Mouse (Mus musculus) hindbrain, embryonic 11.5 days (tissue): ENCODE measurements at regions not wholly inside any gene's neighbourhood (a gene's known extent, or its start where the extent isn't known, plus 50 kb on each side); places are given as distances from the start of the nearest gene placed in this dataset.

ENCODE experiments used
- ATAC-seq: fragments of 200-750 bp; cut with Nextera tagmentation; 2 replicates; pipeline ENCODE4 v1.8.0; 2017; ENCODE audit warnings: mild to moderate bottlenecking, moderate TSS enrichment, moderate library complexity; ENCODE audit not compliant: low FRiP score
- DNase-seq: peaks from one replicate; pipeline ENCODE4 v3.0.0-alpha.2; 2015; ENCODE audit warnings: low spot score
- H3K27ac ChIP-seq: fragments of 300-500 bp; sonication (generic); 2 replicates; pipeline ENCODE4 v1.5.1; 2014; ENCODE audit warnings: mild to moderate bottlenecking, low read depth, low read length
- H3K27me3 ChIP-seq: fragments of 300-500 bp; sonication (generic); 2 replicates; pipeline ENCODE4 v1.6.1; 2014; ENCODE audit warnings: mild to moderate bottlenecking, low read length, moderate library complexity, mixed read lengths; ENCODE audit not compliant: control insufficient read depth, insufficient read depth
- H3K36me3 ChIP-seq: fragments of 300-500 bp; sonication (generic); 2 replicates; pipeline ENCODE4 v1.6.1; 2014; ENCODE audit warnings: mild to moderate bottlenecking, low read length, moderate library complexity, mixed read lengths; ENCODE audit not compliant: control insufficient read depth, insufficient read depth
- H3K4me1 ChIP-seq: fragments of 300-500 bp; sonication (generic); replicated peaks from 2 replicates; pipeline ENCODE4 v1.6.1; 2014; ENCODE audit warnings: low read length, mixed read lengths; ENCODE audit not compliant: control insufficient read depth, insufficient read depth
- H3K4me2 ChIP-seq: fragments of 300-500 bp; sonication (generic); replicated peaks from 2 replicates; pipeline ENCODE4 v1.6.1; 2014; ENCODE audit warnings: mild to moderate bottlenecking, low read depth, low read length
- H3K4me3 ChIP-seq: fragments of 300-500 bp; sonication (generic); 2 replicates; pipeline ENCODE4 v1.5.1; 2014; ENCODE audit warnings: low read depth, low read length
- H3K9ac ChIP-seq: fragments of 300-500 bp; sonication (generic); 2 replicates; pipeline ENCODE4 v1.6.1; 2014; ENCODE audit warnings: low read depth, low read length
- H3K9me3 ChIP-seq: fragments of 300-500 bp; sonication (generic); 2 replicates; pipeline ENCODE4 v1.6.1; 2016; ENCODE audit warnings: low read length; ENCODE audit not compliant: control insufficient read depth
- whole genome bisulfite sequencing: fragments of 180-500 bp; shearing (Covaris S2); extraction: QIAGEN DNeasy Blood & Tissue Kit; methylation state at CpG from one replicate; pipeline ENCODE4 v1.1.7; 2014; 5-methylcytosine and 5-hydroxymethylcytosine counted together

DNA sequence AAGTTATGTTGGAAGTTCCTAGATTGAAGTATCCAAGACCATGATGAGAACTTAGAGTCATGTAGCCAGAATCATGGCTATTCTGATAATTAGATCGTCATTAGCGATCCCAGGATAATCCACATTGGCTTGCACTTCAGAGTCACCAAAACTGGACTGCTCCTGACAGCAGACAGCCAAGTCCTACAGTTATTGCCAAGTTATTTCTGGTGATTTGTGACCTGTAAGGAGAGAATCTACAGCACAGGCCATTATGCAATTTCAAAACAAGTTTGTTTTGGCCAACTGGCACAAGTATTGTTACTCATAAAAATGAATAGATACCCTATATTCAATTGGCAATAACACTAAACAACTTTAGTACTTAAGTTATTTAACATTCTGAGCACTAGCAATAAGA, 447.9 kb upstream of the Robo1 start:
- Histone ChIP-seq H3K27me3 (no peaks in the 10 kb centered on the region), H3K4me1 (no peaks in the 10 kb centered on the region), H3K4me2 (no peak overlapping the region), H3K9me3 (no peaks in the 10 kb centered on the region), H3K9ac (no peak overlapping the region), H3K36me3 (no peaks in the 10 kb centered on the region), H3K4me3 (no peak overlapping the region), H3K27ac (no peak overlapping the region)
- WGBS, result 94% methylated on average over 2 of the region's 2 CpGs
- DNase-seq, result no peak
- no peak for ATAC-seq

GRCm38 (mm10) chr16:71885701-71886100, 422.4 kb upstream of the Robo1 start:
- 70% methylated on average over 4 of the region's 4 CpGs for whole genome bisulfite sequencing
- no peak for DNase-seq
- no peak for ATAC-seq
- no peaks in the 10 kb centered on the region for H3K27me3 ChIP-seq
- H3K27ac ChIP-seq, result no peak overlapping the region
- no peak overlapping the region for H3K4me3 ChIP-seq
- H3K4me2 ChIP-seq, result no peak overlapping the region
- no peaks in the 10 kb centered on the region for H3K36me3 ChIP-seq
- H3K9ac ChIP-seq, result no peak overlapping the region
- H3K9me3 ChIP-seq, result no peaks in the 10 kb centered on the region
- no peaks in the 10 kb centered on the region for H3K4me1 ChIP-seq

GRCm38 (mm10) chr16:71889679-71890078, 418.4 kb upstream of the Robo1 start:
- Histone ChIP-seq H3K4me3 (no peak overlapping the region), H3K27me3 (no peaks in the 10 kb centered on the region), H3K9ac (no peak overlapping the region), H3K4me2 (no peak overlapping the region), H3K9me3 (no peaks in the 10 kb centered on the region), H3K4me1 (no peaks in the 10 kb centered on the region), H3K27ac (no peak overlapping the region), H3K36me3 (no peaks in the 10 kb centered on the region)
- no peak for DNase-seq
- 74% methylated on average over 2 of the region's 2 CpGs for WGBS
- ATAC-seq, result no peak

- H3K9ac ChIP-seq, result no peak overlapping the region
- no peaks in the 10 kb centered on the region for H3K36me3 ChIP-seq
- ATAC-seq, result no peak
- no peak overlapping the region for H3K27ac ChIP-seq
- no peak for DNase-seq
- H3K9me3 ChIP-seq, result no peaks in the 10 kb centered on the region
- no peak overlapping the region for H3K4me3 ChIP-seq
- no peak overlapping the region for H3K4me2 ChIP-seq
- WGBS, result 94% methylated on average over 13 of the region's 13 CpGs
- no peaks in the 10 kb centered on the region for H3K4me1 ChIP-seq
- no peaks in the 10 kb centered on the region for H3K27me3 ChIP-seq
These were observed 385.0 kb upstream of the Robo1 start for GRCm38 (mm10) chr16:71923111-71923510.

- no peaks in the 10 kb centered on the region for H3K27me3 ChIP-seq
- no peak overlapping the region for H3K9ac ChIP-seq
- H3K9me3 ChIP-seq, result no peaks in the 10 kb centered on the region
- H3K4me1 ChIP-seq, result no peaks in the 10 kb centered on the region
- no peak overlapping the region for H3K27ac ChIP-seq
- no peak for ATAC-seq
- 88% methylated on average over 2 of the region's 2 CpGs for WGBS
- H3K36me3 ChIP-seq, result no peaks in the 10 kb centered on the region
- H3K4me2 ChIP-seq, result no peak overlapping the region
- no peak for DNase-seq
- H3K4me3 ChIP-seq, result no peak overlapping the region
These were observed 363.9 kb upstream of the Robo1 start for GRCm38 (mm10) chr16:71944165-71944564.

DNA sequence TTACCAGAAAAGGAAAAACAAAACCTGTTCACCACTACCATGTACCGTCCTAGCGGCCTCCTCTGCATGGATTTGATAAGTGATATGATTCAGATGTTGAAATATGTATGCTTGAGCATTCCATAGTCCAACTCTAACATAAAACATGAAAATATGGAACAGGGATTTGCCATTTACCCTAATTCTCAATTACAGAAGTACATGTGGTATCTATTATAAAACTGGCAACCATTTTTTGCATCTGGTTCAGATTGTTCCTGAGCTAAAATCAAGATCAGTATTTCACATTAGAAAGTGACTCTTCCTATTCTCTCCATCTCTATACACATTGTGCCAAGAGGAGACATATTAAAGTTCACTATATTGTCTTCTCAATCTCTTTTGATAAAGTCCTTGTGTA, 363.3 kb upstream of the Robo1 start:
- H3K4me1 ChIP-seq, result no peaks in the 10 kb centered on the region
- ATAC-seq (no peak), DNase-seq (no peak)
- H3K4me3 ChIP-seq, result no peak overlapping the region
- H3K4me2 ChIP-seq, result no peak overlapping the region
- no peak overlapping the region for H3K27ac ChIP-seq
- no peaks in the 10 kb centered on the region for H3K9me3 ChIP-seq
- WGBS, result 85% methylated on average over 2 of the region's 2 CpGs
- no peaks in the 10 kb centered on the region for H3K27me3 ChIP-seq
- no peak overlapping the region for H3K9ac ChIP-seq
- no peaks in the 10 kb centered on the region for H3K36me3 ChIP-seq

DNA sequence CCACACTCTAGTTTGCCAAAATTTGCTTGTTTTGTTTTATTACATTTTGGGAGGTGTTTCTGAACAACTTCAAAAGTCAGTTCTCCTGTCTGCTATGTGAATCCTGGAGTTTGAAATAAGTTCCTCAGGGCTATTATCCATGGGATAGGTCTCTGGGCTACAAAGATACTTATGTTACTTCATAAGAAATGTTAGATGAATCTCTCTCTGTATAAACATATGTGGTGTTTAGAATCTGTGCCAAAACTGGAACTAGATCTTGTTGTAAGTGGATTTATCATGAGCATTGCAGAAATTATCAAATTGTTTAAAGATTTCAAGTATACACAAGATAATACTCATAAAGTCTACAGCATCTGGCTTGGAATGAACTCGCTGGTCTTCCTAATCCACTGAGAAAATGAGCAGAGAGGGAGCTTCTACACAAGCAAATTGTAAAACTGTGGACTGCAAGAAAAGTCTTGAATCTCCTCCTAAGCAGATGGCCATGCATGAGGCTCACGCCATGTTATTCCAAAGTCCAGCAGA, 355.2 kb upstream of the Robo1 start:
- no peak overlapping the region for H3K4me3 ChIP-seq
- no peak for DNase-seq
- H3K4me2 ChIP-seq, result no peak overlapping the region
- H3K4me1 ChIP-seq, result no peaks in the 10 kb centered on the region
- no peaks in the 10 kb centered on the region for H3K9me3 ChIP-seq
- WGBS, result 89% methylated on average over 2 of the region's 2 CpGs
- no peak for ATAC-seq
- H3K9ac ChIP-seq, result no peak overlapping the region
- no peaks in the 10 kb centered on the region for H3K36me3 ChIP-seq
- no peaks in the 10 kb centered on the region for H3K27me3 ChIP-seq
- no peak overlapping the region for H3K27ac ChIP-seq

DNA sequence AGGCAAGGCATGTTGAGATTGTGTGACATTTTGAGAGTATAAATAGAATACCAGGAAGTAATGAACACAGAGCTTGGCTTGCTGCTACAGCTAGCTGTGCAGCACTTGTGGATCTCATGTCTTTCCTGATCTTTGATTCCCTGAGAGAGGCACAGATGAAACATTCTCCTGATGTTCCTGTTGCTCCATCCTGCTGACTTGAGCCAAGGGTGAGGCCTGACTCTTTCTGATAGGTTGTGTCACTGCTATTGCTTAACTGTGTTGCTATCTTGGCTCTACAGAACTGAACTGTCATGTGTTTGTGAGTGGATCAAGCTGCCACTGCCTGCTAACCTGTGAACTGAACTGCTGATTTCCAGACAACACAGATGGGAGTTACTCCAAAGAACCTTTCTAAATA, 344.5 kb upstream of the Robo1 start:
- no peak overlapping the region for H3K9ac ChIP-seq
- no peak for ATAC-seq
- no peaks in the 10 kb centered on the region for H3K4me1 ChIP-seq
- no peak overlapping the region for H3K4me3 ChIP-seq
- H3K27ac ChIP-seq, result no peak overlapping the region
- no peaks in the 10 kb centered on the region for H3K36me3 ChIP-seq
- H3K9me3 ChIP-seq, result no peaks in the 10 kb centered on the region
- no peak for DNase-seq
- no peak overlapping the region for H3K4me2 ChIP-seq
- H3K27me3 ChIP-seq, result no peaks in the 10 kb centered on the region

- H3K9me3 ChIP-seq, result no peaks in the 10 kb centered on the region
- H3K4me3 ChIP-seq, result no peak overlapping the region
- no peaks in the 10 kb centered on the region for H3K27me3 ChIP-seq
- no peaks in the 10 kb centered on the region for H3K4me1 ChIP-seq
- H3K27ac ChIP-seq, result no peak overlapping the region
- no peak overlapping the region for H3K9ac ChIP-seq
- no peaks in the 10 kb centered on the region for H3K36me3 ChIP-seq
- H3K4me2 ChIP-seq, result no peak overlapping the region
- DNase-seq (no peak), ATAC-seq (no peak)
- WGBS, result 88% methylated on average over 2 of the region's 2 CpGs
These were observed 334.3 kb upstream of the Robo1 start for GRCm38 (mm10) chr16:71973811-71974210.
